Mouse (Mus musculus): ENCODE measurements around the gene Rab3a. TPM values are rescaled to one million over a fixed set of nuclear protein-coding genes. Genes with fewer than 3 reads are reported as not detected.

The Rab3a gene
- total RNA-seq, 1 experiment, result 4.3 TPM

DNA sequence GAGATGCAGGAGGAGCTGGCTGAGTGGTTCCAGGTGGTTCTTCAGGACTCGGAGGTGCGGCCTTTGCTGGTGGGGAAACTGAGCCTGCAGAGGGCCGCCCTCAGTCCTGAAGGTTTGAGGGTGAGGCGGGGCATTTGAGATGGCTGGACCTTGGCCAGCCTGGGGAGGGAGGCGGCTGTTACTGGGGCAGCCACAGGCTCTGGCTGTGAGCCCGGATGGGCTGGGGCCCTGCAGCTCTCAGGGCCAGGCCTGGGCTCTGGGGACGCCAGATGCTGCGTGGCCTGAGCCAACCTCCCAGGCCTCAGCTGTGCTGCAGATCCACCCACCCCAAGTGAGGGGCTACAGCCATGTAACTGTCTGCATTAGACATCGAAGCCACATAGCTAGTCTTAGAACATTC lies 19.4 kb downstream of the Rab3a start:
- in situ Hi-C loops (cut with MboI; ENCODE audit: low sequenced_read_pairs in 2 of 2, unreplicated experiment in 2 of 2), result no loop called here
- Histone ChIP-seq H3K9ac (ENCODE audit: insufficient read depth, low read depth, low read length, poor library complexity, severe bottlenecking) (peak overlapping the region; percentile 8; the same call in 1 of the 2 replicates), H3K4me1 (ENCODE audit: control insufficient read depth in 2 of 2, insufficient read depth in 2 of 2, low read length in 2 of 2, poor library complexity in 1 of 2) (peaks cover 2 to 30% of the 10 kb centered on the region in 2 experiments; a peak in 2 of 4 replicates), H3K27ac (ENCODE audit: insufficient read depth, low read depth, low read length, poor library complexity, severe bottlenecking) (no peak overlapping the region), H3K36me3 (ENCODE audit: control insufficient read depth, insufficient read depth, low read length, poor library complexity, severe bottlenecking) (peaks cover 27% of the 10 kb centered on the region; the same call in 1 of the 2 replicates), H3K9me3 (ENCODE audit: control insufficient read depth, insufficient read depth, low read depth, low read length) (no peaks in the 10 kb centered on the region), H3K4me3 (ENCODE audit: insufficient read depth in 1 of 2, low read depth in 1 of 2, low read length in 2 of 2, poor library complexity in 1 of 2, severe bottlenecking in 1 of 2) (no peak overlapping the region)
- TF ChIP-seq ZC3H11A (IDR thresholded peaks at IDR 0.05; ENCODE audit: borderline replicate concordance, low read depth, low read length), result no peak
- no peak for TF ChIP-seq HCFC1 (IDR thresholded peaks at IDR 0.05; ENCODE audit: borderline replicate concordance, insufficient read depth, low read length)
- TF ChIP-seq CHD2 (IDR thresholded peaks at IDR 0.05; ENCODE audit: low read depth, low read length), result no peak
- no peak for TF ChIP-seq MAFK (IDR thresholded peaks at IDR 0.05; ENCODE audit: insufficient read depth, low read depth, low read length)
- no peak for TF ChIP-seq ZNF384 (IDR thresholded peaks at IDR 0.05; ENCODE audit: low read depth, low read length)
- no peak for DNase-seq (ENCODE audit: low read depth, low spot score)

DNA sequence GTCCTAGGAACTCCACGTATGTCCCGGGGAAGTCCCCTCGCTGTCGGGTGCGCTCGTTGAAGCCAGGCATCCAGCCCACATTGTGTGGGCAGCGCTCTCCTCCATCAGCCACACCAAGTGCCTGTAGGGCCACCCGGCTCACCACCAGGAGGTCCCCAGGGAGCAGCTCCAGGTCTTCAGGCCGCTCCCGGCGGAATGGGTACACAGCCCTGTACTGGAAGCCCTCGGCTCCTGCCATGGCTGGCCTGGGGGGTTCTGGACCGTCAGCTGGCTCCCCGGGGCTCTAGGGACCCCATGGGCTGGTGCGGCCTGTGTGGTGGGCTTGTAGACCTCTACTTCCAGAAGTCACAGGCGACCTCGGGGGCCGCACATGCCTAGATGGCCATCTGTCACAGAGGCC lies 20.3 kb downstream of the Rab3a start:
- H3K27ac ChIP-seq (ENCODE audit: insufficient read depth, low read depth, low read length, poor library complexity, severe bottlenecking), result no peak overlapping the region
- peaks cover 32% of the 10 kb centered on the region; the same call in 1 of the 2 replicates for H3K36me3 ChIP-seq (ENCODE audit: control insufficient read depth, insufficient read depth, low read length, poor library complexity, severe bottlenecking)
- H3K9ac ChIP-seq (ENCODE audit: insufficient read depth, low read depth, low read length, poor library complexity, severe bottlenecking), result no peak overlapping the region
- H3K4me1 ChIP-seq (ENCODE audit: control insufficient read depth in 2 of 2, insufficient read depth in 2 of 2, low read length in 2 of 2, poor library complexity in 1 of 2), result peaks cover 2 to 31% of the 10 kb centered on the region in 2 experiments; a peak in 2 of 4 replicates
- TF ChIP-seq MAFK (IDR thresholded peaks at IDR 0.05; ENCODE audit: insufficient read depth, low read depth, low read length) (no peak), HCFC1 (IDR thresholded peaks at IDR 0.05; ENCODE audit: borderline replicate concordance, insufficient read depth, low read length) (no peak), ZNF384 (IDR thresholded peaks at IDR 0.05; ENCODE audit: low read depth, low read length) (no peak), CHD2 (IDR thresholded peaks at IDR 0.05; ENCODE audit: low read depth, low read length) (no peak), ZC3H11A (IDR thresholded peaks at IDR 0.05; ENCODE audit: borderline replicate concordance, low read depth, low read length) (no peak)
- no peak overlapping the region for H3K4me3 ChIP-seq (ENCODE audit: insufficient read depth in 1 of 2, low read depth in 1 of 2, low read length in 2 of 2, poor library complexity in 1 of 2, severe bottlenecking in 1 of 2)
- DNase-seq (ENCODE audit: low read depth, low spot score), result no peak
- in situ Hi-C loops (cut with MboI; ENCODE audit: low sequenced_read_pairs in 2 of 2, unreplicated experiment in 2 of 2), result no loop called here
- no peaks in the 10 kb centered on the region for H3K9me3 ChIP-seq (ENCODE audit: control insufficient read depth, insufficient read depth, low read depth, low read length)

DNA sequence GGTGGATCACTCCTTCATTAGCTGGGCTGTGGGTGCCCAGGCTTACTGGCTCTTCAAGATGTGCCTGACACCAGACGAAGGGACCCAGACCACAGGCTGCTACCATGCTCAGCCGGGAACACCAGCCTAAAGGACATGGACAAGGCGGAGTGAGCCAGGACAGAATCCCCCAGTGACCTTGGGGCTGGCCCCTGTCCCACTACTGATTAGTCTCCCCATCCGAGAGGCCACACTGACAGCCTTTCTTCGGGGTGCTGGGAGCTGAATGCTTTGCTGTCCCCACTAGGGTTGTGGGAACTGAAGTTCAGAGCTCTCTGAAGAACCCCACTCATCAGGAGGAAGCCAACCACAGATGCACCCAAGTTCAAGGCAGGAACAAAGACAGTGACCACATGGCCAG lies 20.7 kb downstream of the Rab3a start:
- no peak for TF ChIP-seq MAFK (IDR thresholded peaks at IDR 0.05; ENCODE audit: insufficient read depth, low read depth, low read length)
- no peak for TF ChIP-seq CHD2 (IDR thresholded peaks at IDR 0.05; ENCODE audit: low read depth, low read length)
- no peak for TF ChIP-seq ZNF384 (IDR thresholded peaks at IDR 0.05; ENCODE audit: low read depth, low read length)
- no peak for TF ChIP-seq ZC3H11A (IDR thresholded peaks at IDR 0.05; ENCODE audit: borderline replicate concordance, low read depth, low read length)
- no peak for TF ChIP-seq HCFC1 (IDR thresholded peaks at IDR 0.05; ENCODE audit: borderline replicate concordance, insufficient read depth, low read length)
- H3K27ac ChIP-seq (ENCODE audit: insufficient read depth, low read depth, low read length, poor library complexity, severe bottlenecking), result no peak overlapping the region

DNA sequence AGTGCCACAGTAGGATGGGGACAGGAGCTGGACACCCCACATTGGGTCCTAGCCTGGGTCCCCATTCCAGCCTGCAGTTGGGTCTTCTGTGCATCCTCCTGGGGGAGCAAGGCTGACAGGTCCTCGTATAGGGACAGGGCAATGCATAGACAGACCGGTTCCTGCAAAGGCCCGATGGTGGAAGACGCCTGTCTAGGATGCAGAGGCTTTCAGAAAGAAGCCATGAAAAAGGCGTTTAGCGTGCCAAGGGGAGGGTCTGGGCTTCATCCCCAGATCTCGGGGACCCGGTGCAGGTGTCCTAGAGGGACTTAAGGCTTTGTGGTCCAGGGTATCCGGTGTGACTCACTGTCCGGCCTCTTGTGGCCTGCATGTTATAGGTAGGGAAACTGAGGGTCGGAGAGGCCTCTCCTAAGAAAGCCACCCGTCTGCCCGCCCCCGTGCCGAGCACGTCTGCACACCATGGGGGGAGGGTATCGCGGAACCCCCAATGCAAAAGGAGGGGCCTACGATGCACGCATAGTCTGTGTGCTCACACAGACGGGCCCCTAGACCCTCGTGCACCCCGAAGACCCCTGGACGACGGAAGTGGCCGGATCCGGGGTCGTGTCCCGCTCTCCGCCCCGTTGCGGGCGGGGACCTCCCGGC lies 21.5 kb downstream of the Rab3a start:
- Histone ChIP-seq H3K9ac (ENCODE audit: insufficient read depth, low read depth, low read length, poor library complexity, severe bottlenecking) (peak overlapping the region; percentile 94), H3K9me3 (ENCODE audit: control insufficient read depth, insufficient read depth, low read depth, low read length) (no peaks in the 10 kb centered on the region), H3K4me3 (ENCODE audit: insufficient read depth in 1 of 2, low read depth in 1 of 2, low read length in 2 of 2, poor library complexity in 1 of 2, severe bottlenecking in 1 of 2) (peak overlapping the region; percentile 80 to 89), H3K4me1 (ENCODE audit: control insufficient read depth in 2 of 2, insufficient read depth in 2 of 2, low read length in 2 of 2, poor library complexity in 1 of 2) (peaks cover 2 to 31% of the 10 kb centered on the region in 2 experiments; a peak in 2 of 4 replicates), H3K36me3 (ENCODE audit: control insufficient read depth, insufficient read depth, low read length, poor library complexity, severe bottlenecking) (peaks cover 32% of the 10 kb centered on the region; the same call in 1 of the 2 replicates), H3K27ac (ENCODE audit: insufficient read depth, low read depth, low read length, poor library complexity, severe bottlenecking) (peak overlapping the region; percentile 45; the same call in 1 of the 2 replicates)
- in situ Hi-C loops (cut with MboI; ENCODE audit: low sequenced_read_pairs in 2 of 2, unreplicated experiment in 2 of 2), result no loop called here
- no peak for DNase-seq (ENCODE audit: low read depth, low spot score)
- no peak for TF ChIP-seq MAFK (IDR thresholded peaks at IDR 0.05; ENCODE audit: insufficient read depth, low read depth, low read length)
- no peak for TF ChIP-seq ZC3H11A (IDR thresholded peaks at IDR 0.05; ENCODE audit: borderline replicate concordance, low read depth, low read length)
- TF ChIP-seq HCFC1 (IDR thresholded peaks at IDR 0.05; ENCODE audit: borderline replicate concordance, insufficient read depth, low read length), result no peak
- TF ChIP-seq ZNF384 (IDR thresholded peaks at IDR 0.05; ENCODE audit: low read depth, low read length), result no peak
- TF ChIP-seq CHD2 (IDR thresholded peaks at IDR 0.05; ENCODE audit: low read depth, low read length), result no peak

More for the DNA sequence above, 20.7 kb downstream of the Rab3a start:
- Histone ChIP-seq H3K36me3 (ENCODE audit: control insufficient read depth, insufficient read depth, low read length, poor library complexity, severe bottlenecking) (peaks cover 33% of the 10 kb centered on the region; the same call in 1 of the 2 replicates), H3K9ac (ENCODE audit: insufficient read depth, low read depth, low read length, poor library complexity, severe bottlenecking) (0 out of 2 replicates have a peak overlapping the region, but pooled peaks have one; percentile 94), H3K4me3 (ENCODE audit: insufficient read depth in 1 of 2, low read depth in 1 of 2, low read length in 2 of 2, poor library complexity in 1 of 2, severe bottlenecking in 1 of 2) (no peak overlapping the region), H3K9me3 (ENCODE audit: control insufficient read depth, insufficient read depth, low read depth, low read length) (no peaks in the 10 kb centered on the region), H3K4me1 (ENCODE audit: control insufficient read depth in 2 of 2, insufficient read depth in 2 of 2, low read length in 2 of 2, poor library complexity in 1 of 2) (peaks cover 2 to 30% of the 10 kb centered on the region in 2 experiments; a peak in 2 of 4 replicates)
- in situ Hi-C loops (cut with MboI; ENCODE audit: low sequenced_read_pairs in 2 of 2, unreplicated experiment in 2 of 2), result no loop called here
- DNase-seq (ENCODE audit: low read depth, low spot score), result no peak
